In genomic region chr19:38976269-38976668, GRCm38 (mm10) we compare ENCODE assay signal across 24 mouse cellular contexts. TPM values are rescaled to one million over a fixed set of nuclear protein-coding genes. Genes with fewer than 3 reads are reported as not detected.
"Had no signal": no experiment of that assay in that cellular context is flagged by ENCODE, and none has a peak within 500 bp of the region (broad histone marks: within the 10 kb centered on the region; RNA-seq: fewer than 3 reads in every experiment).

No protein-coding gene starts in this region.

- H3K9ac ChIP-seq: limb, embryonic 12.5 days; limb, embryonic 15.5 days; liver, embryonic 14.5 days; liver, postnatal 0 days; lung, embryonic 14.5 days; midbrain, embryonic 13.5 days had no signal

- H3K27ac ChIP-seq: kidney, postnatal 0 days; limb, embryonic 12.5 days; limb, embryonic 15.5 days; liver, embryonic 14.5 days; midbrain, embryonic 10.5 days; midbrain, embryonic 13.5 days had no signal

- H3K4me1 ChIP-seq: limb, embryonic 12.5 days; limb, embryonic 15.5 days; midbrain, embryonic 10.5 days; midbrain, embryonic 13.5 days had no signal

- H3K4me2 ChIP-seq: limb, embryonic 12.5 days; limb, embryonic 15.5 days; liver, embryonic 11.5 days; lung, embryonic 14.5 days; midbrain, embryonic 13.5 days had no signal

- DNase-seq: kidney, adult 11 months; kidney, adult 8-10 months; kidney, postnatal 25 days; left cerebral cortex, postnatal 4 days; liver, postnatal 0 days; lung, embryonic 14.5 days; lung, postnatal 36 days; right cerebral cortex, adult 18-20 months; right cerebral cortex, postnatal 14 days; right cerebral cortex, postnatal 4 days; spleen, adult 18-20 months; thymus, postnatal 25 days had no signal

- H3K27me3 ChIP-seq: limb, embryonic 12.5 days; limb, embryonic 15.5 days; megakaryocyte, embryonic 14.5 days; midbrain, embryonic 13.5 days had no signal

- ATAC-seq: liver, postnatal 0 days; lung, postnatal 0 days; midbrain, embryonic 13.5 days had no signal

- H3K9me3 ChIP-seq: limb, embryonic 12.5 days; limb, embryonic 15.5 days; megakaryocyte, embryonic 14.5 days; midbrain, embryonic 10.5 days; midbrain, embryonic 13.5 days had no signal

- H3K4me3 ChIP-seq: limb, embryonic 12.5 days; limb, embryonic 15.5 days; megakaryocyte, embryonic 14.5 days; midbrain, embryonic 10.5 days; midbrain, embryonic 13.5 days had no signal

RNA-seq across cellular contexts. Expression of gene Cyp2c55, which starts 30.6 kb away (rescaled TPM):
- total RNA-seq: midbrain, postnatal 0 days had no signal
- polyA plus RNA-seq: kidney, postnatal 0 days; limb, embryonic 12.5 days; limb, embryonic 15.5 days; liver, embryonic 11.5 days; lung, embryonic 14.5 days; lung, postnatal 0 days; midbrain, embryonic 10.5 days; midbrain, embryonic 13.5 days; neural tube, embryonic 11.5 days; neural tube, embryonic 14.5 days had no signal
